Mouse (Mus musculus) heart, embryonic 14.5 days (tissue): Measurements from ENCODE around the gene Ranbp3. TPM values are rescaled to one million over a fixed set of nuclear protein-coding genes. Genes with fewer than 3 reads are reported as not detected.

Experiments used
- ATAC-seq: fragments of 200-750 bp; cut with Nextera tagmentation; 2 replicates; pipeline ENCODE4 v1.8.0; 2017; ENCODE audit warnings: low read depth, moderate TSS enrichment; ENCODE audit not compliant: insufficient number of reproducible peaks, insufficient read depth, low FRiP score
- H3K27ac ChIP-seq, 2 experiments: fragments of 200-500 bp in 1 of 2; fragments of 300-500 bp in 1 of 2; sonication (generic) in 1 of 2; replicated peaks in 1 of 2; 2 replicates each; pipeline ENCODE4 v1.5.1; 2012 to 2014; ENCODE audit warnings: low read depth in 2 of 2, low read length in 2 of 2, control low read depth in 1 of 2, mild to moderate bottlenecking in 1 of 2, mixed read lengths in 1 of 2; ENCODE audit not compliant: control insufficient read depth in 1 of 2, insufficient read depth in 1 of 2
- H3K27me3 ChIP-seq: fragments of 300-500 bp; sonication (generic); 2 replicates; pipeline ENCODE4 v1.6.1; 2014; ENCODE audit warnings: mild to moderate bottlenecking, low read length, control low read depth; ENCODE audit not compliant: control insufficient read depth, insufficient read depth
- H3K36me3 ChIP-seq: fragments of 300-500 bp; sonication (generic); 2 replicates; pipeline ENCODE4 v1.6.1; 2014; ENCODE audit warnings: mild to moderate bottlenecking, control low read depth, low read length, mixed read lengths; ENCODE audit not compliant: control insufficient read depth, insufficient read depth
- H3K4me1 ChIP-seq, 2 experiments: fragments of 200-500 bp in 1 of 2; fragments of 300-500 bp in 1 of 2; sonication (generic) in 1 of 2; 2 replicates each; pipeline ENCODE4 v1.6.1; 2012 to 2014; ENCODE audit warnings: low read length in 2 of 2, control low read depth in 1 of 2, mixed read lengths in 1 of 2; ENCODE audit not compliant: control insufficient read depth in 2 of 2, insufficient read depth in 2 of 2
- H3K4me2 ChIP-seq: fragments of 300-500 bp; sonication (generic); 2 replicates; pipeline ENCODE4 v1.6.1; 2014; ENCODE audit warnings: mild to moderate bottlenecking, low read length
- H3K4me3 ChIP-seq, 2 experiments: fragments of 200-500 bp in 1 of 2; fragments of 300-500 bp in 1 of 2; sonication (generic) in 1 of 2; 2 replicates each; pipeline ENCODE4 v1.5.1; 2012 to 2014; ENCODE audit warnings: low read length in 2 of 2, mild to moderate bottlenecking in 2 of 2, control low read depth in 1 of 2, low read depth in 1 of 2, moderate library complexity in 1 of 2; ENCODE audit not compliant: control insufficient read depth in 1 of 2, insufficient read depth in 1 of 2
- H3K9ac ChIP-seq: fragments of 300-500 bp; sonication (generic); 2 replicates; pipeline ENCODE4 v1.6.1; 2014; ENCODE audit warnings: mild to moderate bottlenecking, low read length
- H3K9me3 ChIP-seq: fragments of 300-500 bp; sonication (generic); 2 replicates; pipeline ENCODE4 v1.6.1; 2016; ENCODE audit warnings: low read length, control low read depth; ENCODE audit not compliant: control insufficient read depth
- WGBS: fragments of 180-500 bp; shearing (Covaris S2); extraction: QIAGEN DNeasy Blood & Tissue Kit; methylation state at CpG from one replicate; pipeline ENCODE4 v1.1.7; 2014; 5-methylcytosine and 5-hydroxymethylcytosine counted together
- polyA plus RNA-seq: library from polyadenylated mRNA; unstranded; fragments of >200 nt; fragmentation: Nextera tagmentation; extraction: Ambion mirVana; gene quantifications from 2 replicates; pipeline ENCODE4 v1.2.1, GENCODE M21; 2014

The Ranbp3 gene
- polyA plus RNA-seq, 1 experiment from 2014 or later, result 58.1 TPM

- ATAC-seq, result no peak
- Histone ChIP-seq H3K27ac (peak overlapping the region; percentile 38 to 70; a peak in 3 of 4 replicates), H3K4me3 (peak overlapping the region; percentile 73), H3K4me2 (peak overlapping the region; percentile 81), H3K27me3 (no peaks in the 10 kb centered on the region), H3K4me1 (peaks cover 3 to 26% of the 10 kb centered on the region in 2 experiments; a peak in 3 of 4 replicates), H3K36me3 (peaks cover 31% of the 10 kb centered on the region), H3K9ac (peak overlapping the region; percentile 79), H3K9me3 (no peaks in the 10 kb centered on the region)
- WGBS, result 27% methylated on average over 22 of the region's 22 CpGs
These were observed 43.0 kb downstream of the Ranbp3 start for GRCm38 (mm10) chr17:56715914-56716654.

- ATAC-seq, result peak; percentile 92
- Histone ChIP-seq H3K36me3 (peaks cover 31% of the 10 kb centered on the region), H3K4me3 (peak overlapping the region; percentile 73), H3K4me1 (peaks cover 3 to 26% of the 10 kb centered on the region in 2 experiments; a peak in 3 of 4 replicates), H3K27ac (peak overlapping the region; percentile 71 to 78), H3K9me3 (no peaks in the 10 kb centered on the region), H3K9ac (peak overlapping the region; percentile 79), H3K4me2 (peak overlapping the region; percentile 81), H3K27me3 (no peaks in the 10 kb centered on the region)
- whole genome bisulfite sequencing, result under 1% methylated on average over 53 of the region's 55 CpGs
These were observed 43.7 kb downstream of the Ranbp3 start for GRCm38 (mm10) chr17:56716655-56717362.

- Histone ChIP-seq H3K36me3 (peaks cover 31% of the 10 kb centered on the region), H3K27ac (peak within 1 kb of the TSS; percentile 71 to 78), H3K9ac (peak within 1 kb of the TSS; percentile 91), H3K4me1 (peaks cover 3 to 26% of the 10 kb centered on the region in 2 experiments; a peak in 3 of 4 replicates), H3K27me3 (no peaks in the 10 kb centered on the region), H3K4me3 (peak within 1 kb of the TSS; percentile 73), H3K4me2 (peak within 1 kb of the TSS; percentile 81), H3K9me3 (no peaks in the 10 kb centered on the region)
- peak; percentile 68 for ATAC-seq
- under 1% methylated on average over 59 of the region's 59 CpGs for WGBS
These were observed 44.4 kb downstream of the Ranbp3 start, which contains the start of the genes Ndufa11 and Vmac for GRCm38 (mm10) chr17:56717363-56718058. TSS of gene Ndufa11 (plus strand) at chr17:56717767. TSS of gene Vmac (minus strand) at chr17:56718022.

GRCm38 (mm10) chr17:56722441-56722840 is 49.3 kb downstream of the Ranbp3 start:
- no peak overlapping the region for H3K4me2 ChIP-seq
- no peak overlapping the region for H3K4me3 ChIP-seq
- 88% methylated on average over 5 of the region's 5 CpGs for WGBS
- peak overlapping the region; percentile 21; the same call in 1 of the 2 replicates for H3K9ac ChIP-seq
- H3K4me1 ChIP-seq, result peaks cover 9 to 29% of the 10 kb centered on the region in 2 experiments
- H3K9me3 ChIP-seq, result 0 out of 2 replicates have a peak, but pooled peaks cover 3% of the 10 kb centered on the region
- no peak for ATAC-seq
- no peak overlapping the region for H3K27ac ChIP-seq
- peaks cover 46% of the 10 kb centered on the region for H3K36me3 ChIP-seq
- no peaks in the 10 kb centered on the region for H3K27me3 ChIP-seq

GRCm38 (mm10) chr17:56723419-56724161 is 50.5 kb downstream of the Ranbp3 start:
- Histone ChIP-seq H3K4me3 (no peak overlapping the region), H3K4me2 (no peak overlapping the region), H3K27ac (no peak overlapping the region), H3K9me3 (0 out of 2 replicates have a peak, but pooled peaks cover 3% of the 10 kb centered on the region), H3K4me1 (peaks cover 18 to 36% of the 10 kb centered on the region in 2 experiments), H3K36me3 (peaks cover 46% of the 10 kb centered on the region), H3K27me3 (no peaks in the 10 kb centered on the region), H3K9ac (0 out of 2 replicates have a peak overlapping the region, but pooled peaks have one; percentile 21)
- no peak for ATAC-seq
- 80% methylated on average over 11 of the region's 11 CpGs for WGBS

- Histone ChIP-seq H3K9ac (peak overlapping the region; percentile 44; the same call in 1 of the 2 replicates), H3K9me3 (0 out of 2 replicates have a peak, but pooled peaks cover 3% of the 10 kb centered on the region), H3K4me1 (peaks cover 25 to 36% of the 10 kb centered on the region in 2 experiments), H3K4me2 (peak overlapping the region; percentile 34), H3K27me3 (no peaks in the 10 kb centered on the region), H3K36me3 (peaks cover 24% of the 10 kb centered on the region), H3K27ac (peak overlapping the region; percentile 18 to 65), H3K4me3 (no peak overlapping the region)
- WGBS, result 13% methylated on average over 7 of the region's 7 CpGs
- ATAC-seq, result no peak
These were observed 54.0 kb downstream of the Ranbp3 start for GRCm38 (mm10) chr17:56727029-56727649.
